Mouse (Mus musculus): ENCODE results near the gene Vars. TPM values are rescaled to one million over a fixed set of nuclear protein-coding genes. Genes with fewer than 3 reads are reported as not detected.

Gene Vars
- total RNA-seq, 1 experiment from 2014 or later: 210 TPM

- ATAC-seq (replicated peaks; ENCODE audit: low read depth, poor library complexity, severe bottlenecking): no peak
Observed at GRCm38 (mm10) chr17:35060737-35061297, 60.0 kb downstream of the Vars start.

- no peak for ATAC-seq (replicated peaks; ENCODE audit: low read depth, poor library complexity, severe bottlenecking)
Observed at GRCm38 (mm10) chr17:35061299-35061698, 60.5 kb downstream of the Vars start.

DNA sequence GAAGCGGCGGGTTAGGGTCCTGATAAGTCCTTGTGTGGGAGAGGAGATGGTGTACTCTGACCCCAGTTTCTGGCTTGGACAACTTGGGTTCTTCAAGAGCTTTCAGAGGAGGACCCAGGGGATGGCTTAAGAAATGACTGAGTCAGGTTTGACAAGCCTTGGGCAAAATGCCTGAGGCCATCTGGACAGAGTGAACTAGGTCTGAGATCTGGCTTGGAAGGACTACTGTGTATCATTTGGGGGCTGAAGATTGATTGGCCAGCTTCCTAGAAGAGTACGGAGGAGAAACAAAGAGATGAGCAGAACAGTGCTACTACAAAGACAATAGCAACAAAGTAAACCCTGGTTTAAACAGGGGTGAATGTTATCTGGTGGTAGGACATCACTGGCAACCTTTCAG is 62.7 kb downstream of the Vars start:
- ATAC-seq (replicated peaks; ENCODE audit: low read depth, poor library complexity, severe bottlenecking): no peak

- no peak for ATAC-seq (replicated peaks; ENCODE audit: low read depth, poor library complexity, severe bottlenecking)
Observed at GRCm38 (mm10) chr17:35064378-35064877, 63.6 kb downstream of the Vars start.

GRCm38 (mm10) chr17:35064951-35065947 is 64.5 kb downstream of the Vars start, which contains the start of gene Ly6g6c:
Ly6g6c (plus strand) TSS chr17:35065388.
- ATAC-seq (replicated peaks; ENCODE audit: low read depth, poor library complexity, severe bottlenecking): peak; percentile 37

Other genes starting within 250 kb of the Vars start
- gene Cyp21a1, start 196.4 kb upstream of the Vars start, total RNA-seq (2017): not detected in 2 replicates
- gene Stk19, start 164.0 kb upstream of the Vars start, total RNA-seq (2017): 10.0 and 32.9 TPM in 2 replicates
- gene Dxo, start 164.0 kb upstream of the Vars start, total RNA-seq (2017): 21.2 and 27.9 TPM in 2 replicates
- 28.9 and 33.8 TPM in 2 replicates for gene Skiv2l, start 150.8 kb upstream of the Vars start, total RNA-seq (2017)
- 39.6 and 41.9 TPM in 2 replicates for gene Nelfe, start 150.6 kb upstream of the Vars start, total RNA-seq (2017)
- not detected in 2 replicates for gene Cfb, start 138.5 kb upstream of the Vars start, total RNA-seq (2017)
- 11.1 and 16.2 TPM in 2 replicates for gene Zbtb12, start 121.5 kb upstream of the Vars start, total RNA-seq (2017)
- not detected in 2 replicates for gene Gm20547, start 118.9 kb upstream of the Vars start, total RNA-seq (2017)
- gene C2, start 102.7 kb upstream of the Vars start, total RNA-seq (2017): 2.8 and 10.0 TPM in 2 replicates
- gene Ehmt2, start 102.5 kb upstream of the Vars start, total RNA-seq (2017): 96.6 and 107 TPM in 2 replicates
- not detected in 2 replicates for gene Slc44a4, start 86.5 kb upstream of the Vars start, total RNA-seq (2017)
- 3.4 and 5.0 TPM in 2 replicates for gene Neu1, start 69.7 kb upstream of the Vars start, total RNA-seq (2017)
- gene Hspa1b, start 41.7 kb upstream of the Vars start, total RNA-seq (2017): 79.3 and 84.3 TPM in 2 replicates
- gene Gm20481, start 31.1 kb upstream of the Vars start, total RNA-seq (2017): not detected in 2 replicates
- 33.5 and 47.4 TPM in 2 replicates for gene Hspa1a, start 28.8 kb upstream of the Vars start, total RNA-seq (2017)
- 0.63 TPM in 1 of 2 replicates, not detected in the other for gene Hspa1l, start 28.3 kb upstream of the Vars start, total RNA-seq (2017)
- gene Lsm2, start 19.1 kb upstream of the Vars start, total RNA-seq (2017): 26.9 and 34.1 TPM in 2 replicates
- gene Vwa7, start 15.6 kb downstream of the Vars start, total RNA-seq (2017): 0.32 TPM in 1 of 2 replicates, not detected in the other
- 1.2 and 4.4 TPM in 2 replicates for gene Sapcd1, start 27.0 kb downstream of the Vars start, total RNA-seq (2017)
- gene Msh5, start 45.8 kb downstream of the Vars start, total RNA-seq (2017): 3.8 and 4.2 TPM in 2 replicates
- 214 and 220 TPM in 2 replicates for gene Clic1, start 49.0 kb downstream of the Vars start, total RNA-seq (2017)
- gene Ddah2, start 58.0 kb downstream of the Vars start, total RNA-seq (2017): 21.3 and 26.7 TPM in 2 replicates
- not detected in 2 replicates for gene Ly6g6c, start 64.4 kb downstream of the Vars start, total RNA-seq (2017)
- not detected in 2 replicates for gene Mpig6b, start 65.2 kb downstream of the Vars start, total RNA-seq (2017)
- not detected in 2 replicates for gene Ly6g6e, start 75.9 kb downstream of the Vars start, total RNA-seq (2017)
- not detected in 2 replicates for gene Ly6g6d, start 77.1 kb downstream of the Vars start, total RNA-seq (2017)
- not detected in 2 replicates for gene Ly6g6f, start 84.6 kb downstream of the Vars start, total RNA-seq (2017)
- 33.1 and 38.8 TPM in 2 replicates for gene Abhd16a, start 88.3 kb downstream of the Vars start, total RNA-seq (2017)
- gene Ly6g5c, start 107.3 kb downstream of the Vars start, total RNA-seq (2017): not detected in 2 replicates
- not detected in 2 replicates for gene Ly6g5b, start 114.4 kb downstream of the Vars start, total RNA-seq (2017)
- gene Gpank1, start 120.5 kb downstream of the Vars start, total RNA-seq (2017): 39.5 and 50.1 TPM in 2 replicates
- gene Csnk2b, start 121.1 kb downstream of the Vars start, total RNA-seq (2017): 286 and 306 TPM in 2 replicates
- 6.3 and 8.2 TPM in 2 replicates for gene D17H6S53E, start 125.4 kb downstream of the Vars start, total RNA-seq (2017)
- not detected in 2 replicates for gene Apom, start 131.1 kb downstream of the Vars start, total RNA-seq (2017)
- gene Bag6, start 134.2 kb downstream of the Vars start, total RNA-seq (2017): 58.8 and 103 TPM in 2 replicates
- gene Prrc2a, start 163.9 kb downstream of the Vars start, total RNA-seq (2017): 74.7 and 110 TPM in 2 replicates
- 4.7 and 5.4 TPM in 2 replicates for gene Aif1, start 175.1 kb downstream of the Vars start, total RNA-seq (2017)
- gene Lst1, start 187.5 kb downstream of the Vars start, total RNA-seq (2017): 44.3 and 51.6 TPM in 2 replicates
- 1.1 and 1.8 TPM in 2 replicates for gene Ltb, start 193.5 kb downstream of the Vars start, total RNA-seq (2017)
- 9.4 and 11.3 TPM in 2 replicates for gene Tnf, start 201.0 kb downstream of the Vars start, total RNA-seq (2017)
- gene Lta, start 204.4 kb downstream of the Vars start, total RNA-seq (2017): not detected in 2 replicates
- not detected in 2 replicates for gene Gm16181, start 219.8 kb downstream of the Vars start, total RNA-seq (2017)
- gene Atp6v1g2, start 232.7 kb downstream of the Vars start, total RNA-seq (2017): 1.6 and 1.8 TPM in 2 replicates
- gene Nfkbil1, start 234.8 kb downstream of the Vars start, total RNA-seq (2017): 5.2 and 7.0 TPM in 2 replicates
- 199 and 218 TPM in 2 replicates for gene Ddx39b, start 240.8 kb downstream of the Vars start, total RNA-seq (2017)